Mouse (Mus musculus) gastrocnemius, adult 8-10 months (tissue): ENCODE measurements around the gene Rab31. TPM values are rescaled to one million over a fixed set of nuclear protein-coding genes. Genes with fewer than 3 reads are reported as not detected.

Experiments
- DNase-seq, 2 experiments: peaks; one replicate each; pipeline ENCODE4 v3.0.0; 2022; ENCODE audit warnings: low spot score in 2 of 2
- total RNA-seq, 4 experiments: library from RNA; stranded (reverse); gene quantifications; 2 replicates each; pipeline ENCODE4 v1.2.4; 2022

The Rab31 gene
- total RNA-seq, 4 experiments from 2014 or later = 2.6 to 5.5 (median 3.6) TPM

DNA sequence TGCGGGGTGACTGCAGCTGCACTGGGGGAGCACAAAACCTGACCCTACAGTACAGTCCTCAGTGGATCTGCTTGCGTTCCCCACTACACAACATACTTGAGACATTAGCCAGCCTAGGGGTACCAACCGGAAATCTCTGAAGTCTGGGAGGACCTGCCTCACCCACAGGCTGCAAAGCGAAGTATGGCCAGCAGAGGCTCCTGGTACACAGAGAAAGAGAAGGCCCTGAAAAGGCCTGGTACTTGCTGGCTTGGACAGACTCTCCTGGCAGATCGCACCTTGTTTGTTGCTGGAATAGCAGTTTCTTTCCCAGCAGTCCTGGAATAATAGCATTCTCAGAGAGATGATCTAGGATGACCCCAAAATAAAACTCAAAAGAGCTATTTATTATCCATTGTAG lies 66.3 kb downstream of the Rab31 start:
- peak in 1 of 2 experiments; percentile 21 for DNase-seq

- no peak for DNase-seq
These were observed 68.8 kb downstream of the Rab31 start for GRCm38 (mm10) chr17:65703527-65704391.

GRCm38 (mm10) chr17:65701797-65702566 lies 70.6 kb downstream of the Rab31 start:
- peak; percentile 66 to 74 for DNase-seq

- DNase-seq = no peak
These were observed 71.2 kb downstream of the Rab31 start for GRCm38 (mm10) chr17:65701356-65701755.

- DNase-seq = no peak
These were observed 72.5 kb downstream of the Rab31 start for GRCm38 (mm10) chr17:65700060-65700459.

GRCm38 (mm10) chr17:65697791-65698463 lies 74.6 kb downstream of the Rab31 start:
- DNase-seq = no peak

- DNase-seq = no peak
These were observed 75.6 kb downstream of the Rab31 start for GRCm38 (mm10) chr17:65696939-65697338.

DNA sequence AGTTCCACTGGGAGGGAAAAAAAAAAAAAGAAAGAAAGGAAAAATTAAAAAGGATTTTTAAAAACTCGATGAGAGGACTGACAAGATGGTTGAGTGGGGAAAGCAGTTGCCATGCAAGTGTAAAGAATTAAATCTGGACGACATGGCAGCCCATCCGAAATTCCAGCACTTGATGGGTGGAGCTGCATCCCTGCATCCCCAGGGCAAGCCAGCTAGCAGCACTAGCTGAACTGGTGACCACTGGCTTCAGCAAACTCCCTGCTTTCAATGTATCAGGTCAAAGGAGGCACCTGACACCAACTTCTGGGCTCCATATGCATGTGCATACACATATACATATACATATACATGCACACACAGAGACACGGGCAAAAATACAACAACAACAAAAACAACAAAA lies 80.3 kb downstream of the Rab31 start:
- no peak for DNase-seq

GRCm38 (mm10) chr17:65683731-65684130 lies 88.8 kb downstream of the Rab31 start:
- peak; percentile 40 to 66 for DNase-seq

- DNase-seq = no peak
These were observed 89.2 kb downstream of the Rab31 start for GRCm38 (mm10) chr17:65683316-65683715.

DNA sequence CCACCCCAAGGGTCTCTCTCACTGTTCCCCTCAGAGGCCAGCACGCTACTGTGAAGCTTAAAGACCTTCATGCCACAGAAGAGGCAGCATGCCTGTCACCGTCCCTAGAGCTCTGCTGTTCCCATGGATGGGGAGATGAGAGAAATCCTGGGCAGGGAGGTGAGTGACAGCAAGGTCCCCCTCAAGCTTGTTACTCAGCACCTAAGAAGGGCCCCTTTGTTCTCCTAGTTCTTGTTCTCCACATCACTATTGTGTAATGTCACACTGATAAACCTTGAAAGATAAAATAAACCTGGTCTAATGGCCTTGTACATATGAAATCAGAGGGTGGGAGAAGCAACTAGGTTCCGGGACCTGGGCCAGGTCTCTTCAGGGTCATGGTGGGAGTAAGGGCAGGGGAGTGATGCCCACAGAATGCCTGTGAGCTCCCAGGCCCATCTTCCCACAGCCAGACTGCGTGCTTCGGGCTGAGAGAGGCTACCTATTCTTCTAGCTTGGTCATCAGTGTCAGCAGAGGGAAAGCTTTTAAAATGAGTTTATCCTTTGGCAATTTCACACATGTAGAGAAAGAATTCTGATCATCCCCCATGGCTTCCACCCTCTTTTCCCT lies 90.4 kb downstream of the Rab31 start:
- DNase-seq = no peak

- DNase-seq = no peak
These were observed 91.0 kb downstream of the Rab31 start for GRCm38 (mm10) chr17:65681516-65681915.

DNA sequence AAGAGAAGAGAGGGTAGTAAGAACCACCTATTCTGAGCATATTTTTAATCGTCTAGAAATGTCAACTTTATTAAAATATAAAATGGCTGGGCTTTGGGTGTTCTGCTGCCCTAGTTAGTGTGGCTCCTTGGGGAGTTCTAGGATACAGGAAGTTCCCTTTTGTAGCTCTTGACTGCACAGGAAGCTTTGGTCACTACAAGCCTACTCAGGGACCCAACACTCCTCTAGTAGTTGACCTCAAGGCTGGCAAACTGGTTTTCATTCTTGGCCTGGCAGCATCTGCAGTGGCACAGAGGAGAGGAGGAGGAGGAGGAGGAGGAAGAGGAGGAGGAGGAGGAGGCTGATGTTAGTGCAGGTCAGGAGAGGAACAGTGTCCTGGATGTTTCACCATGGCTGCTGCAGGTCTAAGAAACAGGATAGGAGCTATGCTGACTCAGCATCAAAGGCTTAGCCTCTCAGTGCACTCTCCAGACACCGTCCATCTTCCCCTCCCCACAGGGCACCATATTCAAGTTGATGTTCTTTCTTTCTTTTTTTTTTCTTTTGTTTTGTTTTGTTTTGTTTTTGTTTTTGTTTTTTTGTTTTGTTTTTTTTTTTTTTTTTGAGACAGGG lies 91.6 kb downstream of the Rab31 start:
- no peak for DNase-seq

GRCm38 (mm10) chr17:65679806-65680446 lies 92.6 kb downstream of the Rab31 start:
- DNase-seq = no peak

GRCm38 (mm10) chr17:65677742-65678141 lies 94.8 kb downstream of the Rab31 start:
- DNase-seq = no peak

GRCm38 (mm10) chr17:65676536-65676935 lies 96.0 kb downstream of the Rab31 start:
- DNase-seq = no peak

- DNase-seq = no peak
These were observed 96.6 kb downstream of the Rab31 start for GRCm38 (mm10) chr17:65675985-65676384.

DNA sequence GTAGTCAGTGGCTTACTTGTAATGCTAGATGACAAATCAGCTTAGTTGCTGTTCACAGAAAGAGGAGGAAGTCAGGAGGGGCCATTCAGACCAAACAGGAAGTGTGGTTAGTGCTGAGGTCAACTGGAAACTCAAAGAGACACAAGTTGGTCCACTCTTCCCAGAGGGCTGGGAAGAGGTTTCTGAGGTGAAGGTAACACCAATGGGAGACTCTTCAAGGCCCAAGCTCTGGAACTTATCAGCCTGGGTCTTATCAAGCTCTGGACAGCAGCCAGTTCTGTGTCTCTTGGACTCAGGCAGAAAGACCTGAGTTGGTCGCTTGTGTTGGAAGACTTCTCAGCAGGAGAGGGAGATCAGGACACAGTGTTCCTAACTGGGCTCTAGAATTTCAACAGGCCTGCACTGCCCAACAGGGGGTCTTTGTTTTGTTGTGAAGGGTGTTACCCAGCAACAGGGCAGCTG lies 97.8 kb downstream of the Rab31 start:
- no peak for DNase-seq

GRCm38 (mm10) chr17:65672926-65673325 lies 99.6 kb downstream of the Rab31 start:
- no peak for DNase-seq

- DNase-seq = no peak
These were observed 103.5 kb downstream of the Rab31 start for GRCm38 (mm10) chr17:65669061-65669460.
